Mouse (Mus musculus): ENCODE results near the gene Rapgef1.
"Not testable (repeated sequence)": the region's sequence is repeated elsewhere in the genome, so short reads cannot be mapped to it uniquely, and the experiment has no call there.

Rapgef1 gene

GRCm38 (mm10) chr2:29744256-29744655 is 124.7 kb downstream of the Rapgef1 start:
- DNase-seq = no peak

- peak; percentile 22 for DNase-seq
These were observed 127.8 kb downstream of the Rapgef1 start for GRCm38 (mm10) chr2:29747188-29747782.

- peak; percentile 31 for DNase-seq
These were observed 128.3 kb downstream of the Rapgef1 start for GRCm38 (mm10) chr2:29747852-29748251.

GRCm38 (mm10) chr2:29748499-29748898 is 129.0 kb downstream of the Rapgef1 start:
- no peak for DNase-seq

- DNase-seq = peak; percentile 8
These were observed 132.0 kb downstream of the Rapgef1 start, which contains the start of gene Gm13420 for GRCm38 (mm10) chr2:29751497-29751896. Gene Gm13420 (minus strand): TSS chr2:29751685.

GRCm38 (mm10) chr2:29752397-29752796 is 132.9 kb downstream of the Rapgef1 start:
- no peak for DNase-seq

GRCm38 (mm10) chr2:29755693-29756092 is 136.2 kb downstream of the Rapgef1 start:
- no peak for DNase-seq

GRCm38 (mm10) chr2:29764831-29765230 is 145.3 kb downstream of the Rapgef1 start:
- peak; percentile 80 for DNase-seq

- DNase-seq = no peak
These were observed 148.6 kb downstream of the Rapgef1 start for GRCm38 (mm10) chr2:29767976-29768709.

- no peak for DNase-seq
These were observed 149.4 kb downstream of the Rapgef1 start for GRCm38 (mm10) chr2:29768901-29769300.

- DNase-seq = peak; percentile 9
These were observed 150.6 kb downstream of the Rapgef1 start for GRCm38 (mm10) chr2:29770162-29770561.

- no peak for DNase-seq
These were observed 152.3 kb downstream of the Rapgef1 start for GRCm38 (mm10) chr2:29771611-29772461.

GRCm38 (mm10) chr2:29773323-29773722 is 153.8 kb downstream of the Rapgef1 start:
- no peak for DNase-seq

GRCm38 (mm10) chr2:29781256-29781655 is 161.7 kb downstream of the Rapgef1 start:
- DNase-seq = not testable (repeated sequence)

GRCm38 (mm10) chr2:29784290-29784689 is 164.8 kb downstream of the Rapgef1 start:
- DNase-seq = no peak

- DNase-seq = peak; percentile 93
These were observed 167.8 kb downstream of the Rapgef1 start, which contains the start of gene Coq4 for GRCm38 (mm10) chr2:29787104-29787917. Gene Coq4 (plus strand): TSS chr2:29787493.

- peak; percentile 90 for DNase-seq
These were observed 168.6 kb downstream of the Rapgef1 start, which contains the start of gene Trub2 for GRCm38 (mm10) chr2:29787937-29788681. Gene Trub2 (minus strand): TSS chr2:29788502.
